Mouse (Mus musculus): ENCODE data around the gene Il12rb2. TPM values are rescaled to one million over a fixed set of nuclear protein-coding genes. Genes with fewer than 3 reads are reported as not detected.

Gene Il12rb2
- not detected for total RNA-seq (2021)

- no peak for DNase-seq (ENCODE audit: extremely low spot score in 1 of 2, low spot score in 1 of 2)
Measured at GRCm38 (mm10) chr6:67375982-67376391, at the start of gene Il12rb2. Gene Il12rb2 (minus strand): TSS chr6:67376188.

GRCm38 (mm10) chr6:67421761-67422160 lies 45.8 kb upstream of the Il12rb2 start:
- no peak for DNase-seq (ENCODE audit: extremely low spot score in 1 of 2, low spot score in 1 of 2)

DNA sequence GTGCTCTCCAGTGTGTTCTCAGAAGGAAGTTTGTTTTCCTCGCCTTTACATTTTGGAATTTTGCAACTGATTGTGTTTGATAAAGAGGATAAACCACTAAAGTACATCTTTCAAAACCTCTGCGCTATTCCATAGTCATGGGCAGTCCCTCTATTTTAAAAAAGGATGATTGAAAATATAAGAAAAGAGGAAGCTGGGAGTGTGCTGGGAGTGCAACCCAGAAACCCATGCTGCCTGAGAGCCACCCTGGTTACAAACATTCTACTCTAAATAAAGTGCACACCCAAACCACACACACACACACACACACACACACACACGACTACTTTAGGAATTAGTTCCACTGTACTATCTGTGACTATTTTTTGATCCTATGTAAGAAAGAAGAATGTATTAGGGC lies 40.6 kb upstream of the Il12rb2 start:
- no peak for DNase-seq (ENCODE audit: extremely low spot score in 1 of 2, low spot score in 1 of 2)

GRCm38 (mm10) chr6:67415276-67415675 lies 39.3 kb upstream of the Il12rb2 start:
- DNase-seq (ENCODE audit: extremely low spot score in 1 of 2, low spot score in 1 of 2): no peak

DNA sequence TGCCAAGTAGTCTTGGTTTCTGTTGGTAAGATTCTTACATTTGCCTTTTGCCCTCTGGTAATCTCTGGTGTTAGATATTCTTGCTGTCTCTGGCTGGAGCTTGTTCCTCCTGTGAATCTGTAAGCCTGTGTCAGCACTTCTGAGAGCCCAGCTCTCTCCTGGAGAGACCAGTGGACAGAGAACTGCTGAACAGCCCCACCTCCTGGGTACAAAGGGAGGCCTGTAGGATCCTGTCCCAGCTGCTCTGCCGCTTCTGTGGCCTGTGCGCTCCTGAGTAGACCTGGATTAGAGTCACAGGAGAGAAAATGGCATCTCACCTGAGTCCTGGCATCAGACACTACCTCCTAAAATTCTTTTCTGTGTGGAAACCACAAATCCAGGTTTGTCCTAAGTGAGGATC lies 37.4 kb upstream of the Il12rb2 start:
- DNase-seq (ENCODE audit: extremely low spot score in 1 of 2, low spot score in 1 of 2): no peak

- DNase-seq (ENCODE audit: extremely low spot score in 1 of 2, low spot score in 1 of 2): no peak
Measured at GRCm38 (mm10) chr6:67405281-67405682, 29.3 kb upstream of the Il12rb2 start.

GRCm38 (mm10) chr6:67399551-67399950 lies 23.6 kb upstream of the Il12rb2 start:
- no peak for DNase-seq (ENCODE audit: extremely low spot score in 1 of 2, low spot score in 1 of 2)

DNA sequence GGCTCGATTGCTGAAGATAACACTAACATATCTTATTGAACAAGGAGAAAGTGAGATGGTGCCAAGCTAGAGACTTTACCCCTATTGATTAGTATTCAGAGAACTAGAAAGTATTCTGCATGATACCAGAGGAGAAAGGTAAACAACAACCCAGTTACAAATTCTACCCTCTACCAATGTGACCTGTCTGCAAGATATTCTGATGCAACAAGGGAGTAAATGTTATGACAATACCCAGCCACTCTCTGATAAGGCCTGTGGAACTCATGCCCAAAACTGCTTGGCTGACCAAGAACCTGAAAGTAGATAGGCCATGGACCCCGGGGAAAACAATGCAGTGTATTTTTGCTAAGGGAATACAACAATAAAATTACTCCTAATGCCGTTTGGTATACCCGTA lies 10.2 kb downstream of the Il12rb2 start:
- DNase-seq (ENCODE audit: extremely low spot score in 1 of 2, low spot score in 1 of 2): no peak

DNA sequence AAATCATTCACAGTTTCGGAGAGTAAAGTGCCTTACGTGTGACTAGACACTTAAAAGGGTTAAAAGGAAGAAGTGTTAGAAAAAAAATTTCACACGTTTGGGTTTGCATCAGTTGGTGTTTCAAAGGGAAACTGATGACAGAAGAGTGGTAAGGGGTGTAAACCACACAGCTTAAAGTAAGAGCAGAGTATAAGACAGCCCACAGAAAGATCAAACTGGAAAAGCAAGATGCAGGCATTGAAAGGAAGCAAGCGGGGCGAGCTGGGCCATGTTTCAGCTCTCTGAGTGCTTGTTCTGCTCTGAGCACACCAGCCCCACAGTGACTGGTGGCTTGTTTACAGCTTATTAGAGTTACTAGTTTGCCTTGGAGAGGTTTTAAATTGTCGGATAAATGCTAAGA lies 27.9 kb downstream of the Il12rb2 start:
- DNase-seq (ENCODE audit: extremely low spot score in 1 of 2, low spot score in 1 of 2): no peak

- DNase-seq (ENCODE audit: extremely low spot score in 1 of 2, low spot score in 1 of 2): no peak
Measured at GRCm38 (mm10) chr6:67339494-67339893, 36.5 kb downstream of the Il12rb2 start.

DNA sequence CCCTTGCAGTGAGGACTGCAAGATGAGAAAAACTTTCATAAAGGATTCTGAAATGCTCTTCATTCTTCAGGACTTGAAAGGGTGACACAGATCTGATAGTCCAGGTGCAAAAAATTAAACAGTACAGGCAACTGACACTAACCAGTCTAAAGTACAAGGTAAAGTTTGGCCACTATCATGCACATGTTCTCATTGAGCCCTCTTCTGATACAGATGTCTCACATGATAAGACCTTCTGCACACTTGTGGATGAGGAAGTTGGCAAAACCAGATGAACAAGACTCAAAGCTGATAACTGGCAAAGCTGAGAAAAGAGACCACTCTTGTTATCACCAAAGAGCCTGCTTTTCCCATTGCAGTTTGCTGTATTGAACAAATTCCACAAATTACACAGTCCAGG lies 38.0 kb downstream of the Il12rb2 start:
- DNase-seq (ENCODE audit: extremely low spot score in 1 of 2, low spot score in 1 of 2): no peak

DNA sequence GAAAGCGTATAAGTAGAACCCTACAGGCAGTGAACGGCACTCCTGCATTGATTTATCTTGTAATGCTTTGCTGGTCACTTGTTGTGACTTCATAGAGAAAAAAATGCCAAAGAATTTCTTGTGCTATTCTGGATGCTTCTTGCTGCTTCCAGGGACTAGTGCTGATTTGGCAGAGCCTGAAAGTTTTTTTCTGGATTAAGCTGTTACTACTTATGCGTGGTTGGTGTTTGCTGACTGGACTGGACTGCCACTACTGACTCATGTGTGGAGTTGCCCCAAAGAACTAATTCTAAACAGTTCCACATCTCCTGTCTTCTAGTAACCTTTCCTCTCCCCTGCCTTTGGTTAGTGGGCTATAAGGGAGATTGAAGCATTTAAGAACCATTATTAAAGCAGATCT lies 52.2 kb downstream of the Il12rb2 start:
- no peak for DNase-seq (ENCODE audit: extremely low spot score in 1 of 2, low spot score in 1 of 2)

DNA sequence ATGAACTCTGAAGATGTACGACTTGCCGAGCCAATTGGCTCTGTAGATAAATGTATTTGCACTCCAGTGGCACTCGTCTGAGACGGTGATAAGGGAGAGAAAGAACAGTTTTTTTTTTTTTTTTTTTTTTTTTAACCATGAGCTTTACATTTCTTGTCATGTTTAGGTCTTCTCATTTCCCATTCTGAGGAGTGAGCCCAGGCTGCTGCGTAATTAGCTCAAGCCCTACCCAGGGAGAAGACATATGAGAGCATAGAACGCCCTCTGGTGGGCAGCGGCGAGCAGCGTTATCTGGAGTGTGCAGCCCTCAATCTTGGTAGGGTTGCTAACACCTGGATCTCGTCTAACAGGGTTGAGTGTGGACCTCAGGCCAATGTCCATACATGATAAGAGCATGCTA lies 57.5 kb downstream of the Il12rb2 start:
- peak; percentile 46 to 78 for DNase-seq (ENCODE audit: extremely low spot score in 1 of 2, low spot score in 1 of 2)

DNA sequence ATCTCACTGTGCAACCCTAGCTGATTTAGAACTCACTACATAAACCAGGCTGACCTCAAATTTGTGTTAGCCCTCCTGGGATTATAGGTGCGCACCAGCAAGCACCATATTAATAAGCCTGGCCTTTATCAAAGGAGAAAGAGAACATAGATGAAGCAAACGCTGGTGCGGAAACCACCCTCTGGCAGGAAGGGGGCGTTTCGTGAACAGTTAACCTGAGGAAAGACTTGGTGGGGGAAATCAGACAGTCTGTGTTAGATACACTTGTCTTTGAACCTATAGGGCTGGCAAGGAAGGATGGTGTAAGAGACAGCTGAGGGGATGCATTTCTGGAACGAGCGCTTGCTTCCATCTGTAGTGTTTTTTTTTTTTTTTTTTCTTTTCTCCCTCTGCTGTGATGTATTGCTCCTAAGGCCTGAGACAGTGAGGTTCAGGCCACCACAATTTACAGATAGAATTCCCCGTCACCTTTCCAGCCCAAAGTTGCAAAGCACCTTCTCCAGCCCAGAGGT lies 58.1 kb downstream of the Il12rb2 start:
- DNase-seq (ENCODE audit: extremely low spot score in 1 of 2, low spot score in 1 of 2): no peak

GRCm38 (mm10) chr6:67317068-67317467 lies 58.9 kb downstream of the Il12rb2 start:
- DNase-seq (ENCODE audit: extremely low spot score in 1 of 2, low spot score in 1 of 2): no peak

GRCm38 (mm10) chr6:67314697-67315096 lies 61.3 kb downstream of the Il12rb2 start:
- no peak for DNase-seq (ENCODE audit: extremely low spot score in 1 of 2, low spot score in 1 of 2)

- DNase-seq (ENCODE audit: extremely low spot score in 1 of 2, low spot score in 1 of 2): no peak
Measured at GRCm38 (mm10) chr6:67309752-67310151, 66.2 kb downstream of the Il12rb2 start.

DNA sequence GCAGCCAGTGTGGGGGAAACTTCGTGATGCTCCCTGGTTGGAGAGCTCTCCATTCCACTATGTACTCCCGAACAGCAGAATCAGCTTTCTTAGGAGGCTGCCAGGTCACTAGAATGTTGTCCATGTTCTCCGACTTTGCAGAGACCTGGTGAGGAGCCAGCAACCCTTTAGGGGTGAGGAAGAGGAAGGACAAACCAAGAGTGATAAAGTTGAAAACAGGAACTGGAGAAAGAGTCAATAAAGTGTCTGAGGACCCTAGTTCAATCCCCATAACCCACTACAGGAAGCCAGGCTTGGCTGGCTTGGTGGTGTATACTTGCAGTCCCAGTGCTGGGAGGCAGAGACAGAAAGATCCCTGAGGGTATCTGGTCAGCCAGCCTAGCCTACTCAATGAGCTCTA lies 67.0 kb downstream of the Il12rb2 start:
- DNase-seq (ENCODE audit: extremely low spot score in 1 of 2, low spot score in 1 of 2): no peak

GRCm38 (mm10) chr6:67303210-67303609 lies 72.8 kb downstream of the Il12rb2 start:
- DNase-seq (ENCODE audit: extremely low spot score in 1 of 2, low spot score in 1 of 2): no peak

DNA sequence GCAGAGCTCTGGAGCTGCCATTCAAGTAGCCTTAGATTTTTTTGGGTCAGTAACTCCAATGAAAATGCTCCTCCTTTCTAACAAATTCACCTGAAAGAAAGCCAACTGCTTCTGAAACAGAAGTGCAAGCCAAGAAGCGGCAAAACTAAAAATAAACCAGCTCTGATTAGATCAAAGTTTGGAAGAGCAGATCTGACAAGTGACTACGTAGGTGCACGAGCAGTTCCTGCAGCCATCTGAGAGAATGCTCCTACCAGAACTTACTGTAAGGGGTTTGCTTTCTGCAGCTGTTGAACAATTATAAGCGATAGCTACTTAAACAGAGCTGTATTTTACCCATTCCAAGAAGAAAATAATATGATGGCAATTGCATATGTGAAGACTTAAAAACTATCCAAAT lies 73.5 kb downstream of the Il12rb2 start:
- no peak for DNase-seq (ENCODE audit: extremely low spot score in 1 of 2, low spot score in 1 of 2)

DNA sequence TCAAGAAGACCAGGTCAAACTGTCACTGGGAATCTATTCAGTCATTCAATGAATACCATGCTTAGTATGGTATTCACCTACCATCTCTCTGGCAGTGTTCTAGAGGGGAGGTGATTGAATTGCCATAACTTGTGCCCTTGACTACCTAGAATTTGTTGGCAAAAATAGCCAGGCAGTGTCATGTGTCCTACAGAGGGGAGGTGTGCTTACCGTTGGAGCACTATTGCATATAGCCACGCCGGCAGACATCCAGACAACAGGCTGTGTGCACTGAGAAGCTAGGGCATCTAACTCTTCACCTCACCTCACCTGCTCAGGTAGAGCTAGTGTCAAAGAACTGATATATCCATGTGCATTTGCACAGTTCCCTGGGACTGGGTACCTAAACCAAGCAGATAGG lies 74.8 kb downstream of the Il12rb2 start:
- DNase-seq (ENCODE audit: extremely low spot score in 1 of 2, low spot score in 1 of 2): no peak

- no peak for DNase-seq (ENCODE audit: extremely low spot score in 1 of 2, low spot score in 1 of 2)
Measured at GRCm38 (mm10) chr6:67300710-67301163, 75.3 kb downstream of the Il12rb2 start.

- DNase-seq (ENCODE audit: extremely low spot score in 1 of 2, low spot score in 1 of 2): no peak
Measured at GRCm38 (mm10) chr6:67300300-67300699, 75.7 kb downstream of the Il12rb2 start.

Data from layer of hippocampus, postnatal 25 days (tissue).